Mouse (Mus musculus): ENCODE measurements around the gene Mical2.

Gene Mical2

GRCm38 (mm10) chr7:112209621-112210020 is 16.0 kb upstream of the Mical2 start:
- ATAC-seq (ENCODE audit: low TSS enrichment): no peak

DNA sequence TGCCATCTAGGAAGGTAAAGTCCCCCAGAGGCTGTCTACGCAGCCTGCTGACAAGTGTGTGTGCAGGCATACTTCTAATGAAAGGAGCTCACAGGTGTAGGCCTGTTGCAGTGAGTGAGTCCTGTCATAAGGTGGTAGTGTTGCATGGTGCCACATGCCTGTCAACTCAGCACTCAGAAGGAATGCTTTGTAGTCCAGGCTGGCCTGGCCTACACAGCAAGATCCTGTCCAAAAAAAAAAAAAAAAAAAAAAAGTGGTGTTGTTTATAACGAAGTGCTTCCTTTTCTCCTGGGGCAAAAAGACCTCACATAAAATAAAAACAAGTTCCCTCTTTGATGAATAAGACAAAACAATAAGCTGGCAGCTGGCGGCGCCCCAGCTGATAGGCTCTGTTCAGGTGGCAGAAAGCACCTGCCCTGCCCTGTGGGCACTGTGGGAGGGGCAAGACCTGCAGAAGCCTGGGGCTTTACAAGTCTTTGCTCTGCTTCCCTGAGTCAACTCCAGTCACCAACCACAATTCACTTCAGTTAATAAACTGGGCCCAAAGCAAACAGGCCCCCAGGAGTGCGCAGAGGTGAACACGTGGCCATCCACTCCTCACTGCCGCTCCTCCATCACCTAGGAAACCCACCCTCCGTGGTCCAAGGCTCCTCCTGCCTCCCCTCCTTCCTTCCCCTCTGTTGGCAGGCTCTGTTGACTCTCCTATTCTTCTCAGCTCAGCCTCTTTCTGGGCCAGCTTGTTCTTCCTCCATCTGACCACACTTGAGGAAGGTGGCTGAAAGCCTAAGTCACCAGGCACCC is 12.5 kb upstream of the Mical2 start:
- peak; percentile 61 for ATAC-seq (ENCODE audit: low TSS enrichment)

DNA sequence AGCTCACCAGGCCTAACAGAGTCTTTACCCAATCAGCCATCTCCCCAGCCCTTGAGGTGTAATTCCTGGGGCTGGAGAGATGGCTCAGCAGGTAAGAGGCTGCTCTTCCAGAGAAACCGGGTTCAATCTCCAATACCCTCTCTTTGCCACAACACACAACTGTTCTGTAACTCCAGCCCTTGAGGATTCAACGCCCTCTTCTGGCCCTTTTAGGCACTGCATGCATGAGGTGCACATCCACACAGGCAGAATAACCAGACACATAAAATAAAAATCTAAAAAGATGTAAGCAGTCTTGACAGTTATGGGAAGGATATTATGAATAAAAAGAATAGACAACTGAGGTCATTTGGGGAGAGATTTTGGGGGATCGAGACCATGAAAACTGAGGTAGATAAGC is 9.8 kb upstream of the Mical2 start:
- no peak for ATAC-seq (ENCODE audit: low TSS enrichment)

- no peak for ATAC-seq (ENCODE audit: low TSS enrichment)
Observed at GRCm38 (mm10) chr7:112216720-112217119, 8.9 kb upstream of the Mical2 start.

DNA sequence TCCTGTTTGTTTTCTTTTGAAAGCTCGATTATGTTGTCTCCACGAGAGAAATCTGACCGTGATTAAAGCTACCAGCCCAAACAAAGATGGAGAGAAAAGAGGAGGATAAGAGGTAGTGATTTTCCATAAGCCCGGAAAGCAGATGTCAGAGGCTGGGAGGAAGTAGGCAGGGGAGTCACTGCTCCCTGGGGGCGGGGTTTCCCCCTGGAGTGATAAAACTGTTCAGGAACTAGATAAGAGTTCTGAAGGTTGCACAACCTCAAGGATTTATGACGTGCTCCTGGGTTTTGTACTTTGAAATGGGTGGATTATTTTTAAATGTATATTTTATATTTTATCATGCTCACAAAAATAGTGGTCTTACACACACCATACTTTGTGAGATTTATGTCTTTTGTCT is 8.4 kb upstream of the Mical2 start:
- ATAC-seq (ENCODE audit: low TSS enrichment): no peak

DNA sequence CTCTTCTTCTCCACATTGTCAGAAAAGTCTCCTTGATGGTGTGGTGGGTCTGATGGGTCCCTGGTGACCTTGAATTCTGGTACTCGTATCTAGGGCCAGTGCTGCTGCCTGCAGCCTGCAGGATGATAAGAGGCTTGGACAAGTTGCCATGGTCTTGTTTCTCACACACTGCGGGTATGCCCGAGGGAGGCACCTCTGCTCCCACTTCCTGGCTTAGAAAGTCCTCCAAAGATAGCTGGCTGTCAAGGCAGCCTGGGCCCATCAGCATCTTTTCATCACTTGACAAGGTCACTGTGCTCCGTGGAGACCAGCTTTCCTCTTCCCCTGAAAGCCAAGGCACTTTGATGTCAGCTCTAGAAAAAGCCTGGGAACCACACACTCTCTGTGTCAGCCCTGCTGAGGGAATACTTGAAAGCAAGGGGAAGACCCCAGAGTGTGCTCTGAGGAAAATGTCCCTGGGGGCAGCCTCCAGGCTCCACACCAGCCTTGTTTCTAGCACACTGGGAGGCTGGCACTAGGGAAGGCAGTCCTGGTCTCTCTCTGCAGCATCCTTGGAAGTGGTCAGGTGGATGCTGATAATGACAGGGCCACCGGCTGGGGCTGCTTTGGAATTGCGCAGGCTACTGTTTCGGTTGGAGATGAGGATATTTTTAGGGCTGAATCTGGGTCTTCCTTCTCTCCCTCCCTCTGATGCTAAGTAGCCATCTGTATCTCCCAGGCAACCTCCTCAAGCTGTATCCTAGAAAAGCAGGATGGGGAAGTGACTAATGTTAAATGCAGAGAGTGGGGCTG is 2.7 kb upstream of the Mical2 start:
- ATAC-seq (ENCODE audit: low TSS enrichment): peak; percentile 72

DNA sequence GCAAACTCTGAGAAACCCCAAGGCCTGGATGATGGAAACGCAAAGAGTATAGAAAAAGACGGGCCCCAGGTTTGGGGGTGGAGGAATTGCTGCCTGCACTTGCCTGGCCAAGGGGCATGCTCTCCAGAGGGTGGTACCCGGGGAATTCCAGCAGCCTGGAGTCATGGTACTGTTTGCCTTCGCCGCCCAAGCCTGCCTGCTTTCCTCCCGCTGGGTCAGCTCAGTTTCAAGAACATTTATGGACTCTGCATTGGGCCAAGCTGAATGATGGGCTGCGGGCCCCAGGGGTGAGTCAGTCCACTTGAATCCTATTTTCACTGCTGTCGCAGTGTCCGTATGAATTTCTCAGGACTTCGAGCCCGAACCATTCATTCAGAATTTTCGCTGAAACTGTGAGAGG is 802 bp upstream of the Mical2 start:
- ATAC-seq (ENCODE audit: low TSS enrichment): no peak

DNA sequence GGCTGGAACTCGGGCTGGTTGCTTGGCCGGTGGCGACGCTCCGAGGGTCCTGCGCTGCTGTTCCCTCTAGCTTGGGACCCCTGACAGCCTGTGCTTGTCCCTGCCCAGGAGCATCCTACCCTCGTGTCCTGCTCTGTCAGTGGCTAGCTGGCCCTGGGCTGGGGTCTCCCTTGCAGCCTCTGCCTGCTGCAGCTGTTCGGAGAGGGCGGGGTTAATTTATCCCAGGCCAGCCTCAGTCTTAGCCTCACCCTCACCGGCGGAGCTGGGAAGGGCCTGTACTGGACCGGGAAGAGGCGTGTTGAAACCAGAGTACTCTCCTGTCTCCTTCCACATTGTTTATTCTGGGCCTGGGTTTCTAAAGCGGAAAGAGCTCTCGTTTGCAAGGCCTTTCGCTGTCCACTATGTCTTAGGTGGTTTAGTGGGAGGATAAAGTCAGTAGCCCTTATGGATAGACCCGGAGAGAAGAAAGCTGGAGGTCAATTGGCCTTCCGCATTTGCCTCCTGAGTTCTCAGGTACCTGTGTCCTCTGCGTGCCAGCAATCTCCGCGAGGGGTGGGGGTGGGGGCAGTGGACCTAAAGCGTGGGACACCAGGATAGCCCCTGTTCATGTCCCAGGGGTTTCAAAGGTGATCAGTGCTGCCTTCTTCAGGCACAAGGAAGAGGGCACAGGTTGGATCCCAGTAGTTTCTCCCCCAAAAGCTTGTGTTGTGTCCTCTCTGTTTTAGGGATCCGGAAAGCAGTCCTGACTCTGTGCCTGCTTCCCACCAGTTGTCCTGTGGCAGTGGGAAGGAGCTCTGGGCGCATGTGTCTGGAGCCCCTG is 1.0 kb downstream of the Mical2 start:
- ATAC-seq (ENCODE audit: low TSS enrichment): no peak

GRCm38 (mm10) chr7:112227266-112227562 is 1.6 kb downstream of the Mical2 start:
- no peak for ATAC-seq (ENCODE audit: low TSS enrichment)

- ATAC-seq (ENCODE audit: low TSS enrichment): no peak
Observed at GRCm38 (mm10) chr7:112228827-112229498, 3.3 kb downstream of the Mical2 start.

- no peak for ATAC-seq (ENCODE audit: low TSS enrichment)
Observed at GRCm38 (mm10) chr7:112231731-112232130, 6.1 kb downstream of the Mical2 start.

DNA sequence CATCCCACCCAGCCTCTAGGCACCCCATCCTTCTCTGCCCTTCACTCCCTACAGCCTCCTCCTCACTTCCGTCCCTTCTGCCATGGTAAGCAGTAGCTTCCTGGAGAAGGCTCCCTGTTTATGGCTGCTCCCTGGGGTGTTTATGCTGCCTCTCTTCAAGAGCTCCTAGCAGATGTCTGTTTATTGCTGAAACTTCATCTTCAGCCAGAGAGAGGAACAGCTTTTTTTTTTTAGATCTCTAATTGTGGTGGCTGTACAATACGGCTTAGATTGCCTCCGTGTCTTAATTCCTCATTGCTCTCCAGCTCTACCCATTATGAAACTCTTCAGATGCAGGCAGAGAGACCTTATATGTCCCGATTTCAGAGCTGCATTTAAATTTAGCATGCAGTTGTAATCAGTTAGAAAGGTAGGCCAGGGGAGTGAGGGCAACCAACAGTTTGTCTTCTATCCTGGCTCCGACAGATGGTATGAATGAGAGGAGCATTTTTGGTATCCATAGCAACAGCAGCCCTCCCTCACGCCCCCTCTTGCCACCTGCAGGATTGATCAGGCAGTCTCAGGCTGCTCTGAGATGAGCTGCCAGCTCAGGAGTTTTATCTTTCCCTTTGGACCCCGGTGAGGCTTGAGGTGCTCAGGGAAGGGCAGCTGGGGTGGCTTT is 7.8 kb downstream of the Mical2 start:
- peak; percentile 72 for ATAC-seq (ENCODE audit: low TSS enrichment)

DNA sequence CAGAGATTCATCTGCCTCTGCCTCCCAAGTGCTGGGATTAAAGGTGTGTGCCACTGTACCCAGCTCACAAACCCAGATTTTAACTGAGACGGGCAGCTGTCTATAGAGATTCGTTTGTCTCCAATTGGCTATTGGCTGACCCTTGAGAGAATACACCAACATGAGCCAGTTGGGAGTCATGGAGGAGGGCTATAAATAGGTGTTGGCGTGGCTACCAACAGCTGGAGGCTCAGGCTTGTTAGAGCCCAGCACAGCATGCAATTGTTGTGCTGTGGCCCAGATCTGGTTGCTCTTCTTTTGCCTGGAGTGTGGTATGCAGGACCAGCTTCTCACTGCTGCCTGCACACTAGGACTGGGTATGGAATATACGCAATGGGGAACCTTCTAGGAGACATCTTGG is 8.8 kb downstream of the Mical2 start:
- no peak for ATAC-seq (ENCODE audit: low TSS enrichment)

GRCm38 (mm10) chr7:112235493-112235892 is 9.8 kb downstream of the Mical2 start:
- no peak for ATAC-seq (ENCODE audit: low TSS enrichment)

- no peak for ATAC-seq (ENCODE audit: low TSS enrichment)
Observed at GRCm38 (mm10) chr7:112237211-112237610, 11.6 kb downstream of the Mical2 start.

DNA sequence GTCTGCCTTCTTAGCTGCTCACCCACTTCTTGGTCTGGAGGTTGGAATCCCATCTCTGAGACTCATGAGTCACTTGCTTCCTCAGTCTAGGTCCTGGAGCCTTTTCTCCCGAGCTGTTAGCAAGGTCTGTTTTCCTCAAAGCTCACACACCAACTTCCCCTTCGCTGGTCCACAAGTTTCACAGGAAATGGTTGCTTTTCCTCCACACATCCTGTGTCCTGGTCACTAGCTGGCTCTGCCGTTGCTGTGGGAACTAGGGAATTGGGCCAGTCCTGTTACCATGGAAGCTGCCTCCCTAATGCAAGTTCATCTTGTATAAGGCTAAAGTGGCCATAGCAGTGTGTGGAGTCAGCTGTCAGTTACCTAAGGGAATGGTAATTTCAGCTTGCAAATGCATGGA is 12.2 kb downstream of the Mical2 start:
- ATAC-seq (ENCODE audit: low TSS enrichment): no peak

- ATAC-seq (ENCODE audit: low TSS enrichment): peak; percentile 44
Observed at GRCm38 (mm10) chr7:112238768-112239728, 13.4 kb downstream of the Mical2 start.

DNA sequence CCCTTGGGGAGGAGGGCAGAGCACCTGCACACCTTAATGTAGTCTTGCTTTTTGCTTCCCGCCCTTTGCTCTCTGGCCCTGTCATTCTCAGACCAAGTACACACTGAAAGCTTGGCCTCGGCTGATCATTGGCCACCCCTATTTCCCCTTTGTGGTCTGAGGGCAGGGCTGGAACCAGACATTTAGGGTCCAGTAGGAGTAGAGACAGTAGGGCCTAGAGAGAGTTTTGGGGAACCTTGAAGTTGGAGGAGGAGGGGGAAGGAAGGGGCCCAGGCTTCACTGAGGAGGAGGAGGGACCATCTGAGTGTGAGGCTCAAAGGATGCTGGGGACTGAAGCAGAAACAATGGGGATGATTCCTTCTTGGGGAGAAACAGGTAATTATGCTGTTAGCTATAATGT is 15.1 kb downstream of the Mical2 start:
- ATAC-seq (ENCODE audit: low TSS enrichment): no peak

- ATAC-seq (ENCODE audit: low TSS enrichment): peak; percentile 64
Observed at GRCm38 (mm10) chr7:112241211-112241944, 15.7 kb downstream of the Mical2 start.

- ATAC-seq (ENCODE audit: low TSS enrichment): no peak; the same call in 1 of the 2 replicates
Observed at GRCm38 (mm10) chr7:112241945-112242329, 16.3 kb downstream of the Mical2 start.
